Mouse (Mus musculus) CH12.LX (cell line): ENCODE results near the gene Msh5. TPM values are rescaled to one million over a fixed set of nuclear protein-coding genes. Genes with fewer than 3 reads are reported as not detected.

Experiments
- DNase-seq: peaks from one replicate; pipeline ENCODE4 v3.0.0-alpha.2; 2013; ENCODE audit errors: extremely low read depth
- H3K27ac ChIP-seq: 2 replicates; pipeline ENCODE4 v1.5.1; 2012; ENCODE audit warnings: low read depth, mild to moderate bottlenecking, control low read depth, moderate library complexity; ENCODE audit not compliant: insufficient read depth
- H3K27me3 ChIP-seq: replicated peaks from 2 replicates; pipeline ENCODE3; 2012; ENCODE audit warnings: inconsistent platforms
- H3K36me3 ChIP-seq, 2 experiments: replicated peaks in 1 of 2; 2 replicates each; pipeline versions ENCODE3 to v1.6.1; 2012; ENCODE audit warnings: inconsistent platforms in 1 of 2, low read length in 1 of 2, mild to moderate bottlenecking in 1 of 2, mixed read lengths in 1 of 2, moderate library complexity in 1 of 2; ENCODE audit not compliant: control insufficient read depth in 1 of 2, insufficient read depth in 1 of 2
- H3K4me1 ChIP-seq, 2 experiments: 2 replicates each; pipeline ENCODE4 v1.6.1; 2012; ENCODE audit warnings: inconsistent platforms in 1 of 2, moderate library complexity in 1 of 2; ENCODE audit not compliant: insufficient read depth in 2 of 2, control insufficient read depth in 1 of 2
- H3K4me2 ChIP-seq: 2 replicates; pipeline ENCODE4 v1.6.1; 2012; ENCODE audit warnings: low read depth, mild to moderate bottlenecking, control low read depth; ENCODE audit not compliant: poor library complexity, insufficient read depth, severe bottlenecking
- H3K4me3 ChIP-seq, 3 experiments: fragments of 150-350 bp in 1 of 3; sonication (generic) in 1 of 3; replicated peaks in 1 of 3; 2 replicates each; pipeline versions ENCODE3 to v1.5.1; 2011 to 2012; ENCODE audit warnings: low read depth in 2 of 3, low read length in 2 of 3, mild to moderate bottlenecking in 2 of 3, moderate library complexity in 2 of 3, control low read depth in 1 of 3, improper control_type of control experiment in 1 of 3, inconsistent platforms in 1 of 3, mixed read lengths in 1 of 3; ENCODE audit not compliant: poor library complexity in 1 of 3
- H3K79me2 ChIP-seq: replicated peaks from 2 replicates; pipeline ENCODE4 v1.6.1; 2012; ENCODE audit warnings: mild to moderate bottlenecking, moderate library complexity; ENCODE audit not compliant: control insufficient read depth, poor library complexity, insufficient read depth, severe bottlenecking; ENCODE audit errors: extremely low read depth
- H3K9ac ChIP-seq: 2 replicates; pipeline ENCODE4 v1.6.1; 2012; ENCODE audit warnings: low read depth, mild to moderate bottlenecking, control low read depth, moderate library complexity; ENCODE audit not compliant: insufficient read depth
- H3K9me3 ChIP-seq: replicated peaks from 2 replicates; pipeline ENCODE3; 2012; ENCODE audit warnings: low read length, inconsistent platforms, mixed read lengths
- E2F4 ChIP-seq: IDR thresholded peaks from 2 replicates; pipeline ENCODE4 v1.6.1; 2011; ENCODE audit warnings: low read depth, low read length, improper control_type of control experiment; ENCODE audit not compliant: insufficient replicate concordance
- ELF1 ChIP-seq: IDR thresholded peaks from 2 replicates; pipeline ENCODE4 v1.6.1; 2014; ENCODE audit warnings: low read depth, mild to moderate bottlenecking, inconsistent platforms, low read length, improper control_type of control experiment
- EP300 ChIP-seq: IDR thresholded peaks from 2 replicates; pipeline ENCODE4 v1.6.1; 2011; ENCODE audit warnings: low read length, improper control_type of control experiment
- ETS1 ChIP-seq: conservative IDR thresholded peaks from 2 replicates; pipeline ENCODE4 v1.6.1; 2012; ENCODE audit warnings: low read depth, mild to moderate bottlenecking, inconsistent platforms, low read length, improper control_type of control experiment, moderate library complexity
- IRF4 ChIP-seq: IDR thresholded peaks from 2 replicates; pipeline ENCODE4 v1.6.1; 2014; ENCODE audit warnings: low read depth, mild to moderate bottlenecking, inconsistent platforms, low read length, improper control_type of control experiment
- JUN ChIP-seq: IDR thresholded peaks from 2 replicates; pipeline ENCODE4 v1.6.1; 2011; ENCODE audit warnings: low read depth, mild to moderate bottlenecking, low read length, improper control_type of control experiment, moderate library complexity; ENCODE audit not compliant: insufficient read depth
- MAFK ChIP-seq: IDR thresholded peaks from 2 replicates; pipeline ENCODE4 v1.6.1; 2011; ENCODE audit warnings: low read length, improper control_type of control experiment; ENCODE audit not compliant: insufficient replicate concordance
- MAZ ChIP-seq: IDR thresholded peaks from 2 replicates; pipeline ENCODE4 v1.6.1; 2012; ENCODE audit warnings: low read depth, mild to moderate bottlenecking, inconsistent platforms, low read length, improper control_type of control experiment, moderate library complexity
- SIN3A ChIP-seq: IDR thresholded peaks from 2 replicates; pipeline ENCODE4 v1.6.1; 2012; ENCODE audit warnings: low read length, improper control_type of control experiment, inconsistent platforms
- SMC3 ChIP-seq: IDR thresholded peaks from 2 replicates; pipeline ENCODE4 v1.6.1; 2011; ENCODE audit warnings: low read depth, low read length, improper control_type of control experiment
- TCF12 ChIP-seq: IDR thresholded peaks from 2 replicates; pipeline ENCODE4 v1.6.1; 2014; ENCODE audit warnings: low read depth, mild to moderate bottlenecking, inconsistent platforms, low read length, improper control_type of control experiment
- ZC3H11A ChIP-seq: IDR thresholded peaks from 2 replicates; pipeline ENCODE4 v1.6.1; 2012; ENCODE audit warnings: low read depth, mild to moderate bottlenecking, inconsistent platforms, low read length, improper control_type of control experiment
- ZMIZ1 ChIP-seq: IDR thresholded peaks from 2 replicates; pipeline ENCODE4 v1.6.1; 2012; ENCODE audit warnings: low read depth, mild to moderate bottlenecking, inconsistent platforms, low read length, improper control_type of control experiment
- ZNF384 ChIP-seq: IDR thresholded peaks from 2 replicates; pipeline ENCODE4 v1.6.1; 2012; ENCODE audit warnings: low read depth, low read length, improper control_type of control experiment, inconsistent platforms
- dilution Hi-C: fragments of 300-500 bp; cut with MboI; formaldehyde crosslinking; loops from 2 replicates; pipeline ENCODE4 v1.14.3; 2020; ENCODE audit warnings: low sequenced_read_pairs; ENCODE audit not compliant: extremely low pct_unique_long_range_greater_than_20kb, extremely low pct_ligation_motif_present
- in situ Hi-C: fragments of 300-500 bp; cut with MboI; formaldehyde crosslinking; loops from 3 replicates; pipeline ENCODE4 v1.14.3; 2019; ENCODE audit warnings: low sequenced_read_pairs, low pct_ligation_motif_present, low pct_unique_long_range_greater_than_20kb, mixed read lengths
- polyA plus RNA-seq: library from polyadenylated mRNA; unstranded; fragments of >175 nt; gene quantifications from 2 replicates; pipeline ENCODE4 v1.2.1, GENCODE M21; 2012; ENCODE audit warnings: low read depth; ENCODE audit not compliant: insufficient read length
- total RNA-seq, 2 experiments: library from RNA; depleted of rRNA; stranded (reverse); fragments of 300-350 nt in 1 of 2; fragments of >200 nt in 1 of 2; gene quantifications; 2 replicates each; pipeline ENCODE4 v1.2.3; 2012 to 2014

The Msh5 gene
- total and polyA plus RNA-seq, 3 experiments, result 6.1 to 13.1 (median 10.6) TPM

DNA sequence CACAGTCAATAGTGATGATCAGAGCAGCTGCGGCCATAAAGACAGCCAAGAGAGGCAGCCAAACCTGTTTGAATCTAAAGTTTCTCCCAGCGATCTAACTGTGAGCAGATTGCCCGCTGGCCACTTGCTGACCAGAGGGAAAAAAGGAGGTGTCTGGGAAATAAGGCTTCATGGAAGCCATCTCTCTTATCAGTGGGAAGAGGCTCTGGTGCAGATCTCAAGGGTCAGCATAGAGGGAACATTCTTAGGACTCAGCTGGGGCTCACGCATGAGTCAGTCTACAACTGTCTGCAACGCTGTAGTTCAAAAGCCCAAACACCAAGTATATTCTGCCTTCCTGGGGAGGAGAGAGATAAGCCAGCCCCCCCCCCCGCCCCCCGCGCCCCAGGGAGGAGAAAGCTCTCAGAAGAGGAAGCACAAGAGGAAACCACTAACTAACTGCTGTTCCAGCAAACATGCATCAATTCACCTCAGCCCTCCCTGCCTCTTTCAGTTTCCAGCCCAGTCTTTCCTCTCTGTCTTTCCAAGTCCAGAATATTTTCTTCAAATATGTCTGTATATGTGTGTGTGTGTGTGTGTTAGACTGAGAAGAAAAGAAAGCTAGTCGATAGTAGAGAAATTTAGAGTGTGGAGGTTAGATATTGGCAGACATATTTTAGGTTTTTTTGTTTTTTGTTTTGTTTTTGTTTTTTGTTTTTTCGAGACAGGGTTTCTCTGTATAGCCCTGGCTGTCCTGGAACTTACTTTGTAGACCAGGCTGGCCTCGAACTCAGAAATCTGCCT is 1.8 kb upstream of the Msh5 start:
- Histone ChIP-seq H3K27me3 (no peaks in the 10 kb centered on the region), H3K9ac (peak overlapping the region; percentile 54), H3K9me3 (no peaks in the 10 kb centered on the region), H3K4me1 (peaks cover 6 to 50% of the 10 kb centered on the region in 2 experiments), H3K4me3 (peak overlapping the region; percentile 42 to 48 (median 48)), H3K4me2 (peak overlapping the region; percentile 97), H3K36me3 (peaks cover 10 to 15% of the 10 kb centered on the region in 2 experiments), H3K79me2 (peaks cover 20% of the 10 kb centered on the region), H3K27ac (peak overlapping the region; percentile 84)
- DNase-seq, result peak; percentile 81
- TF ChIP-seq MAFK (peak; percentile 64; the same call in 1 of the 2 replicates), ELF1 (peak; percentile 28; the same call in 1 of the 2 replicates), SIN3A (peak; percentile 65; the same call in 1 of the 2 replicates), IRF4 (peak; percentile 49; the same call in 1 of the 2 replicates), ETS1 (peak; percentile 62), MAZ (peak; percentile 76; the same call in 1 of the 2 replicates), ZC3H11A (no peak), ZMIZ1 (no peak), JUN (no peak), E2F4 (no peak), TCF12 (0 out of 2 replicates have a peak, but pooled peaks have one; percentile 18), EP300 (peak; percentile 71)
- dilution Hi-C loops (no loop called here), in situ Hi-C loops (no loop called here)

DNA sequence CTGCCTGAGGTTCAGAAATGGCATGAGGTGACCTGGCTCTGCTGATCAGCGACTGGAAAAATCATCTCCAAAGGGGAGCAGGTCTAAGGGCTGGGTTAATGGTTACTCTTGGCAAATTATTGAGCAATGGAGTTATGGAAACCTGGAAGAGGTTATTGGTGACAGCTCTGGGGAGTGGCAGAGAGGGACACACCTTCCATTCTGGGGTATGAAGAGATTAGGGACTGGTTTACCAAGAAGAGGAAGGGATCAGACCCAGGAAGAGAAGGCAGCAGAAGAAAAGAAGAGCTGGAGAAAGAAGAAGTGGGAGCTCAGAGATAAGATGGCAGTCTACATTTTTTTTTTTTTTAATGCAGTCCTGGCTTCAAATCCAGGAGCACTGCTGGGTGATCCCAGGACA is 1.1 kb upstream of the Msh5 start:
- dilution Hi-C loops (no loop called here), in situ Hi-C loops (no loop called here)
- H3K4me3 ChIP-seq, result peak overlapping the region; percentile 42 to 48 (median 48)
- peak overlapping the region; percentile 84 for H3K27ac ChIP-seq
- peaks cover 5 to 8% of the 10 kb centered on the region in 2 experiments for H3K36me3 ChIP-seq
- H3K9ac ChIP-seq, result peak overlapping the region; percentile 54
- TF ChIP-seq ZNF384 (peak; percentile 62), SMC3 (no peak)
- DNase-seq, result no peak
- H3K4me2 ChIP-seq, result peak overlapping the region; percentile 97
- H3K4me1 ChIP-seq, result peaks cover 5 to 51% of the 10 kb centered on the region in 2 experiments
- no peaks in the 10 kb centered on the region for H3K27me3 ChIP-seq
- H3K9me3 ChIP-seq, result no peaks in the 10 kb centered on the region
- peaks cover 15% of the 10 kb centered on the region for H3K79me2 ChIP-seq
